Mouse (Mus musculus) kidney, postnatal 14 days (tissue): ENCODE data around the gene Mapk10.

Experiments used
- DNase-seq: peaks from one replicate; pipeline ENCODE4 v3.0.0; 2022; ENCODE audit warnings: mixed read lengths

Gene Mapk10

GRCm38 (mm10) chr5:103164022-103164421 lies 47.1 kb downstream of the Mapk10 start:
- DNase-seq: no peak

GRCm38 (mm10) chr5:103161574-103161973 lies 49.6 kb downstream of the Mapk10 start:
- DNase-seq: no peak

GRCm38 (mm10) chr5:103161196-103161540 lies 50.0 kb downstream of the Mapk10 start:
- no peak for DNase-seq

- DNase-seq: no peak
Measured at GRCm38 (mm10) chr5:103160314-103161195, 50.6 kb downstream of the Mapk10 start.

GRCm38 (mm10) chr5:103140935-103141334 lies 70.2 kb downstream of the Mapk10 start:
- no peak for DNase-seq

- no peak for DNase-seq
Measured at GRCm38 (mm10) chr5:103134839-103135238, 76.3 kb downstream of the Mapk10 start.

- no peak for DNase-seq
Measured at GRCm38 (mm10) chr5:103133626-103134025, 77.5 kb downstream of the Mapk10 start.

GRCm38 (mm10) chr5:103132814-103133213 lies 78.3 kb downstream of the Mapk10 start:
- DNase-seq: no peak

- no peak for DNase-seq
Measured at GRCm38 (mm10) chr5:103119618-103120017, 91.5 kb downstream of the Mapk10 start.

GRCm38 (mm10) chr5:103115571-103115970 lies 95.6 kb downstream of the Mapk10 start:
- no peak for DNase-seq

GRCm38 (mm10) chr5:103112471-103112870 lies 98.7 kb downstream of the Mapk10 start:
- DNase-seq: no peak

- no peak for DNase-seq
Measured at GRCm38 (mm10) chr5:103109409-103109808, 101.7 kb downstream of the Mapk10 start.

GRCm38 (mm10) chr5:103105441-103106414 lies 105.4 kb downstream of the Mapk10 start:
- no peak for DNase-seq

- DNase-seq: no peak
Measured at GRCm38 (mm10) chr5:103104082-103104481, 107.1 kb downstream of the Mapk10 start.

- DNase-seq: no peak
Measured at GRCm38 (mm10) chr5:103102876-103103393, 108.2 kb downstream of the Mapk10 start.

GRCm38 (mm10) chr5:103102176-103102575 lies 109.0 kb downstream of the Mapk10 start:
- DNase-seq: no peak

- no peak for DNase-seq
Measured at GRCm38 (mm10) chr5:103094166-103094565, 117.0 kb downstream of the Mapk10 start.

GRCm38 (mm10) chr5:103085844-103086243 lies 125.3 kb downstream of the Mapk10 start:
- no peak for DNase-seq

GRCm38 (mm10) chr5:103075451-103075850 lies 135.7 kb downstream of the Mapk10 start:
- DNase-seq: peak; percentile 13

GRCm38 (mm10) chr5:103072200-103072825 lies 138.8 kb downstream of the Mapk10 start:
- no peak for DNase-seq

GRCm38 (mm10) chr5:103071006-103071612 lies 140.0 kb downstream of the Mapk10 start:
- DNase-seq: no peak

GRCm38 (mm10) chr5:103050319-103050916 lies 160.7 kb downstream of the Mapk10 start:
- no peak for DNase-seq
